Mouse (Mus musculus) hindbrain, postnatal 0 days (tissue): ENCODE results near the gene Taok1. TPM values are rescaled to one million over a fixed set of nuclear protein-coding genes. Genes with fewer than 3 reads are reported as not detected.

Experiments used
- ATAC-seq: fragments of 200-750 bp; cut with Nextera tagmentation; 2 replicates; pipeline ENCODE4 v1.8.0; 2017; ENCODE audit warnings: mild to moderate bottlenecking, moderate TSS enrichment, moderate library complexity
- DNase-seq: peaks from one replicate; pipeline ENCODE4 v3.0.0-alpha.2; 2015; ENCODE audit warnings: low spot score
- H3K27ac ChIP-seq: fragments of 300-500 bp; sonication (generic); 2 replicates; pipeline ENCODE4 v1.5.1; 2014; ENCODE audit warnings: mild to moderate bottlenecking
- H3K27me3 ChIP-seq: fragments of 300-500 bp; sonication (generic); 2 replicates; pipeline ENCODE4 v1.6.1; 2014; ENCODE audit warnings: low read length, mixed read lengths; ENCODE audit not compliant: insufficient read depth
- H3K36me3 ChIP-seq: fragments of 300-500 bp; sonication (generic); 2 replicates; pipeline ENCODE4 v1.6.1; 2014; ENCODE audit warnings: low read length, mixed read lengths; ENCODE audit not compliant: insufficient read depth
- H3K4me1 ChIP-seq: fragments of 300-500 bp; sonication (generic); 2 replicates; pipeline ENCODE4 v1.6.1; 2014; ENCODE audit warnings: antibody characterized with exemption, low read length, mixed read lengths; ENCODE audit not compliant: insufficient read depth
- H3K4me2 ChIP-seq: fragments of 300-500 bp; sonication (generic); 2 replicates; pipeline ENCODE4 v1.6.1; 2014; ENCODE audit warnings: low read depth, mild to moderate bottlenecking, low read length, moderate library complexity, mixed read lengths
- H3K4me3 ChIP-seq: fragments of 300-500 bp; sonication (generic); 2 replicates; pipeline ENCODE4 v1.5.1; 2014; ENCODE audit warnings: low read length
- H3K9ac ChIP-seq: fragments of 300-500 bp; sonication (generic); replicated peaks from 2 replicates; pipeline ENCODE4 v1.6.1; 2014; ENCODE audit warnings: mild to moderate bottlenecking, low read length, moderate library complexity, mixed read lengths
- H3K9me3 ChIP-seq: fragments of 300-500 bp; sonication (generic); 2 replicates; pipeline ENCODE4 v1.6.1; 2016; ENCODE audit warnings: low read length, mixed read lengths
- CTCF ChIP-seq: IDR thresholded peaks from 2 replicates; pipeline ENCODE4 v1.5.1; 2016; ENCODE audit warnings: antibody characterized with exemption, control low read depth, low read depth
- WGBS: fragments of 180-500 bp; shearing (Covaris S2); extraction: QIAGEN DNeasy Blood & Tissue Kit; methylation state at CpG from one replicate; pipeline ENCODE4 v1.1.7; 2014; 5-methylcytosine and 5-hydroxymethylcytosine counted together
- polyA plus RNA-seq: library from polyadenylated mRNA; unstranded; fragments of >200 nt; fragmentation: Nextera tagmentation; extraction: Ambion mirVana; gene quantifications from 2 replicates; pipeline ENCODE4 v1.2.1, GENCODE M21; 2015
- total RNA-seq: library from RNA; depleted of rRNA; stranded (reverse); fragments of >200 nt; gene quantifications from 2 replicates; pipeline ENCODE4 v1.2.3, GENCODE M21; 2014; rRNA removed

The Taok1 gene
- total and polyA plus RNA-seq, 2 experiments from 2014 or later = 27.1 to 50.6 TPM

DNA sequence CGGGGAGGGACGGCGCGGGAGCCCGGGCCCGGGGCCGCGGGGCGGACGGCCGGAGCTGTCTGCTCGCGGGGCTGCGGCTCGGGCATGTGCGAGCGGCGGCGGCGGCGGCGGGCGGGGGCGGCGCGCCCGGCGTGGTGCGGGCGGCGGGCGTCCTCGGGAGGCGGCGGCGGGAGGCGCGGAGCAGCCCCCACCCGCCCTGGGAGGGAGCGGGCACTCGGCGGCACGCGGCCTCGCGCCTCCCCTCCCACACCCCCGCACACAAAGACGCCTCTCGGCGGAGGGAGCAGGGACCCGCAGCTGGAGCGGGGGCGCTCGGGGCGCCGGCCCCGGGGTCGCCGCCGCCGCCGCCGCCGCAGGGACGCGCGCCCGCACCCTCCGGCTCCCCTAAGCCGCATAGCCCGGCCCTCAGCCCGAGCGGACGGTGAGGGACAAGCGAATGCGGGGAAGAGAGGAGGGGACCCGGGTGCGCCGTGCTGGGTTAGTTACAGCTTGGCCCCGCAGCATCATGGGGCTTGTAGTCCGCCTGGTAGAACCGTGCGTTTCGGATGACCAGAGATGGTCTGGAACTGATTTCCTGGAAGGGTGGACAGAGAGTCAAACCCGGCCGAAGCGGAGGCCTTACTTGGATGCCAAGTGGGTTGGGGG is 117.9 kb downstream of the Taok1 start, which contains the start of gene Ankrd13b:
Gene Ankrd13b, minus strand, starts transcription at position 88 of the 645 bp plus-strand sequence.
- Histone ChIP-seq H3K27me3 (no peaks in the 10 kb centered on the region), H3K4me3 (peak within 1 kb of the TSS; percentile 91), H3K9ac (peak within 1 kb of the TSS; percentile 92), H3K4me1 (peaks cover 59% of the 10 kb centered on the region), H3K4me2 (peak within 1 kb of the TSS; percentile 94), H3K27ac (peak within 1 kb of the TSS; percentile 95), H3K36me3 (no peaks in the 10 kb centered on the region), H3K9me3 (no peaks in the 10 kb centered on the region)
- under 1% methylated on average over 51 of the region's 87 CpGs for WGBS
- no peak for TF ChIP-seq CTCF
- peak; percentile 52 for ATAC-seq
- peak; percentile 91 for DNase-seq

GRCm38 (mm10) chr11:77488771-77489581 is 118.6 kb downstream of the Taok1 start:
- peaks cover 53% of the 10 kb centered on the region for H3K4me1 ChIP-seq
- DNase-seq (peak; percentile 45), ATAC-seq (peak; percentile 6; the same call in 1 of the 2 replicates)

GRCm38 (mm10) chr11:77486798-77487197 is 120.8 kb downstream of the Taok1 start:
- Histone ChIP-seq H3K36me3 (no peaks in the 10 kb centered on the region), H3K9ac (peak overlapping the region; percentile 43), H3K27ac (peak overlapping the region; percentile 60), H3K4me1 (peaks cover 43% of the 10 kb centered on the region), H3K4me3 (peak overlapping the region; percentile 11), H3K4me2 (peak overlapping the region; percentile 94), H3K9me3 (no peaks in the 10 kb centered on the region), H3K27me3 (no peaks in the 10 kb centered on the region)
- peak; percentile 50 for TF ChIP-seq CTCF
- DNase-seq (peak; percentile 86), ATAC-seq (peak; percentile 36; the same call in 1 of the 2 replicates)
- 7% methylated on average over 5 of the region's 5 CpGs for WGBS

More at GRCm38 (mm10) chr11:77488771-77489581, 118.6 kb downstream of the Taok1 start:
- peak overlapping the region; percentile 95 for H3K27ac ChIP-seq
- no peaks in the 10 kb centered on the region for H3K9me3 ChIP-seq
- peak overlapping the region; percentile 94 for H3K4me2 ChIP-seq
- peak overlapping the region; percentile 92 for H3K9ac ChIP-seq
- WGBS = 2% methylated on average over 51 of the region's 55 CpGs
- H3K36me3 ChIP-seq = no peaks in the 10 kb centered on the region
- no peaks in the 10 kb centered on the region for H3K27me3 ChIP-seq
- peak overlapping the region; percentile 91 for H3K4me3 ChIP-seq
- no peak for TF ChIP-seq CTCF

DNA sequence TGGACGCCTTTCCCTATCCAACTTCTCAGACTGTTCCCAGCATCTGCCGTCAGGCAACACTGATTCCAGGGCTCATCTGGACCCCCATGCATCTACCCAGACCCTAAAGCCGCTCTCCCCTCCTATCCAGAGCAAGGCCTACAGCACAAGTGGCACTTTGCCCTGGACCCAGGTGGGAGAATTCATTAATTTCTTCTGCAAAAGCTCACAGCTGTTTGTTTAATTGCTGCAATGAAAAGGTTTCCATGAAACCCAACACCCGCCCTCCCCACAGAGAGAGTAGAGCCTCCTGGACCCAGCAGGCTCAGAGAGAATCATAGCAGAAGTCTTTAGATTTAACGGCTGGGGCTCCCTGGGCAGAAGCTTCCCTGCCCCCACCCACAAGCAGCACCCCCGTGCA is 122.4 kb downstream of the Taok1 start:
- H3K4me3 ChIP-seq = no peak overlapping the region
- no peak overlapping the region for H3K9ac ChIP-seq
- H3K9me3 ChIP-seq = no peaks in the 10 kb centered on the region
- no peaks in the 10 kb centered on the region for H3K36me3 ChIP-seq
- no peaks in the 10 kb centered on the region for H3K27me3 ChIP-seq
- ATAC-seq (no peak), DNase-seq (peak; percentile 60)
- H3K4me1 ChIP-seq = peaks cover 38% of the 10 kb centered on the region
- H3K4me2 ChIP-seq = 0 out of 2 replicates have a peak overlapping the region, but pooled peaks have one; percentile 17
- no peak overlapping the region for H3K27ac ChIP-seq
- TF ChIP-seq CTCF = no peak
- WGBS = 39% methylated on average over 6 of the region's 6 CpGs

GRCm38 (mm10) chr11:77483510-77484255 is 123.9 kb downstream of the Taok1 start:
- Histone ChIP-seq H3K9me3 (no peaks in the 10 kb centered on the region), H3K27me3 (no peaks in the 10 kb centered on the region), H3K4me1 (peaks cover 34% of the 10 kb centered on the region), H3K9ac (no peak overlapping the region), H3K27ac (no peak overlapping the region), H3K4me3 (no peak overlapping the region), H3K4me2 (no peak overlapping the region), H3K36me3 (no peaks in the 10 kb centered on the region)
- WGBS = 71% methylated on average over 11 of the region's 11 CpGs
- ATAC-seq = no peak
- TF ChIP-seq CTCF = no peak
- DNase-seq = no peak

DNA sequence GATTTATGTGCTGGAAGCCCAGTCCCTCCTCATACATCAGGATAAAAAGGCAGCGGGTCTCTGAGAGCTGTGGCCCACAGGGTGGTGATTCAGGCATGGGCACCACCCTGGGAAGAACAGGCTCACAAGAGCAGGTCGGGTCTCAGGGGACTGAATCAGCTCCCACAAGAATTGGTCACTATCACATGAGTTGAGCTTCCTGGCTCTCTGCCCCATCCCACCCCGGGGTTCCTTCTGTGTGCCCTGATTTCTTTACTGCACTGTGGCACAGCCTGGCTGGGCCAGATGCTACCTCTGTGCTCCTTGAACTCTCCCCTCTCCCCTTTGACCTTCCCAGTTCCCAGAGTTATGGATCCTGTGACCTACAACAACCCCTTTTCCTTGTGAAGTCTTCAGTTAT is 124.6 kb downstream of the Taok1 start:
- Histone ChIP-seq H3K4me2 (no peak overlapping the region), H3K9ac (no peak overlapping the region), H3K27ac (no peak overlapping the region), H3K4me3 (no peak overlapping the region), H3K27me3 (no peaks in the 10 kb centered on the region), H3K9me3 (no peaks in the 10 kb centered on the region), H3K4me1 (peaks cover 28% of the 10 kb centered on the region), H3K36me3 (no peaks in the 10 kb centered on the region)
- no peak for DNase-seq
- WGBS = 68% methylated on average over 3 of the region's 3 CpGs
- ATAC-seq = no peak
- no peak for TF ChIP-seq CTCF

Other genes with a start within 250 kb of the Taok1 start
- 0.83 and 1.3 TPM in 2 replicates for gene Coro6, start 145.4 kb downstream of the Taok1 start, total RNA-seq
- 2.1 and 2.4 TPM in 2 replicates for gene Coro6, start 145.4 kb downstream of the Taok1 start, polyA plus RNA-seq
- gene Ankrd13b, start 118.1 kb downstream of the Taok1 start, total RNA-seq = 71.6 and 77.1 TPM in 2 replicates
- gene Ankrd13b, start 118.1 kb downstream of the Taok1 start, polyA plus RNA-seq = 27.1 and 30.6 TPM in 2 replicates
- gene Git1, start 114.3 kb downstream of the Taok1 start, total RNA-seq = 126 and 127 TPM in 2 replicates
- 13.8 and 15.0 TPM in 2 replicates for gene Git1, start 114.3 kb downstream of the Taok1 start, polyA plus RNA-seq
- 3.6 and 4.7 TPM in 2 replicates for gene Abhd15, start 92.7 kb downstream of the Taok1 start, total RNA-seq
- gene Abhd15, start 92.7 kb downstream of the Taok1 start, polyA plus RNA-seq = 2.1 TPM in 2 replicates
- 13.7 and 17.8 TPM in 2 replicates for gene Trp53i13, start 91.8 kb downstream of the Taok1 start, total RNA-seq
- gene Trp53i13, start 91.8 kb downstream of the Taok1 start, polyA plus RNA-seq = 14.3 and 17.2 TPM in 2 replicates
- gene Gm10392, start 88.6 kb downstream of the Taok1 start, total RNA-seq = not detected in 2 replicates
- not detected in 2 replicates for gene Gm10392, start 88.6 kb downstream of the Taok1 start, polyA plus RNA-seq
- 33.6 and 34.5 TPM in 2 replicates for gene Nufip2, start 78.3 kb upstream of the Taok1 start, total RNA-seq
- 3.8 and 4.3 TPM in 2 replicates for gene Nufip2, start 78.3 kb upstream of the Taok1 start, polyA plus RNA-seq
- gene Cryba1, start 117.5 kb upstream of the Taok1 start, total RNA-seq = 1.5 TPM in 1 of 2 replicates, not detected in the other
- 0.49 and 0.51 TPM in 2 replicates for gene Cryba1, start 117.5 kb upstream of the Taok1 start, polyA plus RNA-seq
- gene Myo18a, start 155.4 kb upstream of the Taok1 start, total RNA-seq = 64.6 and 68.8 TPM in 2 replicates
- gene Myo18a, start 155.4 kb upstream of the Taok1 start, polyA plus RNA-seq = 28.2 and 29.8 TPM in 2 replicates
- not detected in 2 replicates for gene Gm10277, start 179.9 kb upstream of the Taok1 start, total RNA-seq
- gene Gm10277, start 179.9 kb upstream of the Taok1 start, polyA plus RNA-seq = 0.69 and 0.91 TPM in 2 replicates